Mouse (Mus musculus): ENCODE data around the gene Sergef.

The Sergef gene

DNA sequence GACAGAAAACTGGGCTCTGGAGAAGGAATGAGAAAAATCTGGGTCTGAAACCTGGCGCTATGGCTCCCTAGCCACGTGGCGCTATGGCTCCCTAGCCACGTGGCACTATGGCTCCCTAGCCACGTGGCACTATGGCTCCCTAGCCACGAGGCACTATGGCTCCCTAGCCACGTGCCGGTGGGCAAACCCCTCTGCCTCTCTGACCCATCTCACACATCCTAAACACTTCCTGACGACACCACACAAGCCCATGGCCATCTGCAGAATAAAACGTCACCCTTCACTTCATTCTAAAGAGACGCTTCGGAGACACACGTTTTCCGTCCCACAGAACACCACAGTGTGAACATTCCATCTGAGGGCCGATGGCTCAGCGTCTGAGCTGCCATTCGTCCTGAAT is 117.8 kb downstream of the Sergef start:
- in situ Hi-C loops (cut with MboI; ENCODE audit: low pct_unique_long_range_greater_than_20kb in 1 of 2, low sequenced_read_pairs in 2 of 2, unreplicated experiment in 1 of 2), result no loop called here

DNA sequence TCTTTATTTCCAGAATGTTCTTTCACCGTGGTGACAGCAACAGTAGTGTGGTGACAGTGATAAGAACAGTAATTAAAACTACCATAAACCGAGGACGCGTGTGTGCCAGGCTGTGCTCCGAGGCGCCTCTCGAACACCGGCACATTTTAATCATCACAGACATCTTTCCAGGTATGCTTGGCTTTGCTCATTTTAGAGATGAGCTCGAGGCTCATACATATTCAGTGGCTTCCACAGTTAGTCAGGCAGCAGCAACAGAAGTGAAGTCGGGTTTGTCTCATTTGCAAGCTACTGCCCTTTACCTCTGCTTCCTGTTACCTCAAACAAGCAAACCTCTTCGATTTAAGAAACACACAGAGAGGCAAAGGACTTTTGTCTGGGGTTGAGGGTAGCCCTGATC is 120.5 kb downstream of the Sergef start:
- in situ Hi-C loops (cut with MboI; ENCODE audit: low pct_unique_long_range_greater_than_20kb in 1 of 2, low sequenced_read_pairs in 2 of 2, unreplicated experiment in 1 of 2), result no loop called here

DNA sequence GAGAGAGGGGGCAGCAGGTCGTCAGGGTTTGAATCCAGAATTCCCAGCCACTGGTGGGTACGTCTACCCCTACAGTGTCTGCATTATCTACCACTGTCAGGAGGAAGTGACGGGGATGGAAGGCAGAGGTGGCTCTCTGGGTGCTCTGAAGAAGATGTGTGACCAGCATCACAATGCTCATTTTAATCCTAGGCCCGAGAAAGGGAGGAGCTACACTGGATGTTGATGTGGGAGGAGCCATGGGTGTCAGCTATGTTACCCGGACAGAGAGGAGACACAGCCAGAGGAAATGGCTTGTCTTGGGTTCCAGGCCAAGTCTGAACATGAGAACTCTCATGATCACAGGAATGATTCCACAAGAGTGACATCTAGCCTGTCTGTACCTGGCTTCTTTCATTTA is 122.4 kb downstream of the Sergef start:
- in situ Hi-C loops (cut with MboI; ENCODE audit: low pct_unique_long_range_greater_than_20kb in 1 of 2, low sequenced_read_pairs in 2 of 2, unreplicated experiment in 1 of 2), result no loop called here

- in situ Hi-C loops (cut with MboI; ENCODE audit: low pct_unique_long_range_greater_than_20kb in 1 of 2, low sequenced_read_pairs in 2 of 2, unreplicated experiment in 1 of 2), result no loop called here
Measured at GRCm38 (mm10) chr7:46515960-46516359, 123.6 kb downstream of the Sergef start.

- in situ Hi-C loops (cut with MboI; ENCODE audit: low pct_unique_long_range_greater_than_20kb in 1 of 2, low sequenced_read_pairs in 2 of 2, unreplicated experiment in 1 of 2), result no loop called here
Measured at GRCm38 (mm10) chr7:46514981-46515380, 124.6 kb downstream of the Sergef start.

GRCm38 (mm10) chr7:46513562-46513961 is 126.0 kb downstream of the Sergef start:
- in situ Hi-C loops (cut with MboI; ENCODE audit: low pct_unique_long_range_greater_than_20kb in 1 of 2, low sequenced_read_pairs in 2 of 2, unreplicated experiment in 1 of 2), result no loop called here

- in situ Hi-C loops (cut with MboI; ENCODE audit: low pct_unique_long_range_greater_than_20kb in 1 of 2, low sequenced_read_pairs in 2 of 2, unreplicated experiment in 1 of 2), result no loop called here
Measured at GRCm38 (mm10) chr7:46512792-46513191, 126.8 kb downstream of the Sergef start.

DNA sequence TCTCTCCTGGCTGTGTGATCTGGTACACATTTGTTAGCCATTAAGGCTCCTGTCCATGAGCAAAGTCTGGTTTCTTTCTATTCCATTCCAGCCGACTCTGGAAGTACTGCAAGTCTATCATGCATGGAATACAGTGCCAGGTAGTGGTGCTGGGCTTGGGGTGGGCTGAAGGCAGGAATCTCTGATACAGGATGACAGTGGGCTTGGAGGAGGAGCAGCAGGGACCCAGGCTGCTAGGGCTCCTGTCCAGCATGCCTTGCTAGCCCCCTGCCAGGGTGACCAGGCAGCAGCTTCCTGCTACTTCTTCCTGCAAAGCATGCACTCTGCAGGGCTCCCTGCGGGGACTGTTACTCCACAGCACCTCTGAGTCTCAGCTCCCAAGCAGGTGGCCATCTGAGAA is 128.8 kb downstream of the Sergef start:
- in situ Hi-C loops (cut with MboI; ENCODE audit: low pct_unique_long_range_greater_than_20kb in 1 of 2, low sequenced_read_pairs in 2 of 2, unreplicated experiment in 1 of 2), result no loop called here

DNA sequence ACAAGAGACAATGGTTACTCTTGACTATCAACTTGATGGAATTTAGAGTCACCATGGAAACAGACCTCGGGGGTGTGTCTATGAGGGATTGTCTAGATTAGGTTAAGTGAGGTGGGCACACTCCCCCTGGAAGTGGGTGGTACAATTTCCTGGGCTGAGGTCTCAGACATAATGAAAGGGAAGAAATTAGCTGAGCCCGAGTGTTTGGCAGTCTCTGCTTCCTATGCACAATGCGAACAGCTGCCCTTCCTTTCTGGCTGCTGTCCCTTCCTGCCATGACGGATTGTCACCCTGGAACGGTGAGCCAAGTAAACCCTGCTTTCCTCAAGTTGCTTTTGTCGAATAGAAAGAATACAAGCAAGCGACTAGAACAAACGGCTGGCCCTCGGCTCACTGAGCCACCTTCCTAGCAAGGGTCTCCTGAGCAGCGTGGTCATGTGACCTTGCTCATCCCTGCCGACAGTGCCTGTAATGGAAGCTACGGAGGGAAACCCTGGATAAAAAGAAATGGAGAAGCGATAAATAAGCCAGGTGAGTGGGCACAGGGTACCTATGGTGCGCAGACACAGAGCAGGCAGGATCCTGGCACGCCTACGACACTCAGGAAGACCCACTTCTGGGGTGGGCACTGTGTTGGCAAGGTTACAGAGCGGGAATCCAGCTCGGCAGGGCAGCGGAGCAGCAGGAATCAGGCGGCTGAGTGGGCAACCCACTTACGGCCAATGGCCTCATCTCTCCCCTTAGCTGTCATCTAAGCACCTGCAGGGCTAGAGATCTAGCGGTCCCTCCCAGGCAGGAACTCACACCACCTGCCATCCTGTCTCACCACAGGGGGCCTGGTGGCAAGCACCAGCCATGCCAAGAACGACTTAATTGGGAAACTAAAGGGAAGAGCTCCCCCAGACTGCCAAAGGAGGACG is 130.0 kb downstream of the Sergef start:
- in situ Hi-C loops (cut with MboI; ENCODE audit: low pct_unique_long_range_greater_than_20kb in 1 of 2, low sequenced_read_pairs in 2 of 2, unreplicated experiment in 1 of 2), result no loop called here

- in situ Hi-C loops (cut with MboI; ENCODE audit: low pct_unique_long_range_greater_than_20kb in 1 of 2, low sequenced_read_pairs in 2 of 2, unreplicated experiment in 1 of 2), result no loop called here
Measured at GRCm38 (mm10) chr7:46508590-46509318, 130.9 kb downstream of the Sergef start.

GRCm38 (mm10) chr7:46504157-46504556 is 135.4 kb downstream of the Sergef start:
- in situ Hi-C loops (cut with MboI; ENCODE audit: low pct_unique_long_range_greater_than_20kb in 1 of 2, low sequenced_read_pairs in 2 of 2, unreplicated experiment in 1 of 2), result no loop called here

- in situ Hi-C loops (cut with MboI; ENCODE audit: low pct_unique_long_range_greater_than_20kb in 1 of 2, low sequenced_read_pairs in 2 of 2, unreplicated experiment in 1 of 2), result no loop called here
Measured at GRCm38 (mm10) chr7:46502650-46503049, 137.0 kb downstream of the Sergef start.

DNA sequence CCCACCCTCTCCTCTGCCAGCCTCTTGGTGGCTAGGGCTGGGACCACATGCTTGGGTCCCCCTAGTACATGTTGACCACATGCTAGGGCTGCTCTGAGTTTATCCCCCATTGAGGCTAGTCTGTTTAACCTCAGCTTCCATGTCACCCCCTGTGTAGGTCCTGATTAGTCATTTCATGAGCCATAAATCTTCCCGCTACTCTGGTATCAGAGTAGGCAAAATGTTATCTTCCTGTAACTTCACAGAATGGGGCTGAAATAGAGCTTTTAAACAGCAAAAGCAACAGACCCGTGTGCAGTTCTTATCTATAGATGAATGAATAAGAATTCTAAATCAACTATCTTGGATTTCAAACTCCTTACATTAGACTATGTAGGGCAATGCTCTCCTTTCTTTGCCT is 138.1 kb downstream of the Sergef start:
- in situ Hi-C loops (cut with MboI; ENCODE audit: low pct_unique_long_range_greater_than_20kb in 1 of 2, low sequenced_read_pairs in 2 of 2, unreplicated experiment in 1 of 2), result no loop called here

- in situ Hi-C loops (cut with MboI; ENCODE audit: low pct_unique_long_range_greater_than_20kb in 1 of 2, low sequenced_read_pairs in 2 of 2, unreplicated experiment in 1 of 2), result no loop called here
Measured at GRCm38 (mm10) chr7:46499561-46499960, 140.0 kb downstream of the Sergef start.

DNA sequence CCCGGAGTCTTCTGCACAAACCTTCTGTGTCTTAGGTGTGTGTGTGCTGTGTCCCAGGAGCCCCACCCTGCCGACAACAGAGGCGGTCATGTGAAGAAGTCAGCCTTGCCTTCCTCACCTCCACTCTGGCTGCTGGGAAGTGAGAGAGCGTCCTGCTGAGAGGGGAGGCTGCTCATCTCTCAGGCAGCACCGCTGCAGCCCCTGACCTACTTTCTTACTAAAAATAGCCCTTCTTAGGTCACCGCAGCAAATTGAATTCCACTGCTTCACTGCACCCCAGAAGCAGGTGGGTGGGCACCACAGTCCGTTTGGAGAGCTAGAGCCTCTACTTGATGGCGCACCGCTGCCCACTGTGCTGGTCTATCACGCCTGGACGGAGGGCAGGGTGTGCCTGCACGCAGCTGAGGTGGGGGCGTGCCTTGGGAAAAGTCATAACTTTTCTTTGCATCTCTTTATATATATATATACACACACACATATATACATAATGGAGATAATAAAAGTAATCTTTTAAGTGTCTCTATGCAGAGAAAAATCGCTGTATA is 147.4 kb downstream of the Sergef start:
- in situ Hi-C loops (cut with MboI; ENCODE audit: low pct_unique_long_range_greater_than_20kb in 1 of 2, low sequenced_read_pairs in 2 of 2, unreplicated experiment in 1 of 2), result no loop called here

DNA sequence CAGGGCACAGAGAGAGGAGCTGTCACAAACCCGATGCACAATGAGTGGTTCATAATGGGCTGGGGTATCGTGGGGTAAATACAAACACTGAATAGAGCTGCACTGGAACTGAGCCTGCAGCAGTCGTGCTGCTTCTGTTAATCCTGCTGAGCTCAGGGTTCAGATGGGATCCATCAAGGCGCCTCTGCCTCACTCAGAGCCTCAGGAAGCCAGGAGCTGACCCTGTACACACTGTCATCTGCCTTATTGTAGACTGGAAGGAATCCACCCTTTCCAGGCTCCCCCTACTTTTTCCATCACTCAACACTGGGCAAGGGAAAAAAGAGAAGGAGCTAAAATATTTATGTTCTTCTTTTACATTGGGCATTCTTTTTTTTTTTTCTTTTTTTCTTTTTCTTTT is 152.3 kb downstream of the Sergef start:
- in situ Hi-C loops (cut with MboI; ENCODE audit: low pct_unique_long_range_greater_than_20kb in 1 of 2, low sequenced_read_pairs in 2 of 2, unreplicated experiment in 1 of 2), result no loop called here

GRCm38 (mm10) chr7:46486761-46487160 is 152.8 kb downstream of the Sergef start:
- in situ Hi-C loops (cut with MboI; ENCODE audit: low pct_unique_long_range_greater_than_20kb in 1 of 2, low sequenced_read_pairs in 2 of 2, unreplicated experiment in 1 of 2), result no loop called here

DNA sequence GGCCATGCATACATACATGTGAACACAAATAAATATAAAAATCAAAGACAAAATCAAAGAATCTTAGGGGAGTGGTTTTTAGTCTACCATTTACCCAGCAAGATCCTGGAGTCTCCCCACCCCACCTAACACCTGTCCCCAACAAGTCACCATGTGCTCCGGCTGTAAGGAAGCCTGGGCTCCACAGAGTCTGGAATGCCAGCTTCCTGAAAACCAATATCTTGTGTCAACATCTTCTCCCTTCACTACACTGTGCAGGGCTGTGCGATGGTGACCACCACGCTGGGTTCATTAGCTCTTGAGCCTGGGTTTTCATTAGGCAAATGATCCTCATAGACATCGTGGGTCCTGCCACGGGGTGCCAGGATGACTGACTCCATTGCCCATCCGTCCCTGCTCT is 155.4 kb downstream of the Sergef start:
- in situ Hi-C loops (cut with MboI; ENCODE audit: low pct_unique_long_range_greater_than_20kb in 1 of 2, low sequenced_read_pairs in 2 of 2, unreplicated experiment in 1 of 2), result no loop called here

GRCm38 (mm10) chr7:46483050-46483449 is 156.6 kb downstream of the Sergef start:
- in situ Hi-C loops (cut with MboI; ENCODE audit: low pct_unique_long_range_greater_than_20kb in 1 of 2, low sequenced_read_pairs in 2 of 2, unreplicated experiment in 1 of 2), result no loop called here
